Mouse (Mus musculus) E14TG2a.4 (cell line): ENCODE data around the gene Rhot2.

Experiments
- CTCF ChIP-seq: conservative IDR thresholded peaks from 2 replicates; pipeline ENCODE4 v1.5.1; 2014; ENCODE audit warnings: low read length
- NANOG ChIP-seq: IDR thresholded peaks from 2 replicates; pipeline ENCODE4 v1.6.1; 2014; ENCODE audit warnings: borderline replicate concordance, low read length, mixed read lengths

- no peak for TF ChIP-seq CTCF
- TF ChIP-seq NANOG = no peak
These were observed 20.6 kb upstream of the Rhot2 start for GRCm38 (mm10) chr17:25865288-25865687.
